Mouse (Mus musculus) heart, postnatal 0 days (tissue): ENCODE measurements around the gene Pipox. TPM values are rescaled to one million over a fixed set of nuclear protein-coding genes. Genes with fewer than 3 reads are reported as not detected.

Experiments
- ATAC-seq: fragments of 200-750 bp; cut with Nextera tagmentation; 2 replicates; pipeline ENCODE4 v1.8.0; 2017; ENCODE audit warnings: low read depth, moderate number of reproducible peaks, moderate library complexity; ENCODE audit not compliant: insufficient read depth
- DNase-seq: peaks from one replicate; pipeline ENCODE4 v3.0.0-alpha.2; 2016; ENCODE audit warnings: low spot score
- H3K27ac ChIP-seq: fragments of 300-500 bp; sonication (generic); 2 replicates; pipeline ENCODE4 v1.5.1; 2014; ENCODE audit warnings: low read depth, mild to moderate bottlenecking
- H3K27me3 ChIP-seq: fragments of 300-500 bp; sonication (generic); 2 replicates; pipeline ENCODE4 v1.6.1; 2014; ENCODE audit warnings: low read length, mixed read lengths; ENCODE audit not compliant: control insufficient read depth, insufficient read depth
- H3K36me3 ChIP-seq: fragments of 300-500 bp; sonication (generic); replicated peaks from 2 replicates; pipeline ENCODE4 v1.6.1; 2014; ENCODE audit warnings: low read length, mixed read lengths; ENCODE audit not compliant: control insufficient read depth, insufficient read depth
- H3K4me1 ChIP-seq: fragments of 300-500 bp; sonication (generic); 2 replicates; pipeline ENCODE4 v1.6.1; 2014; ENCODE audit warnings: antibody characterized with exemption; ENCODE audit not compliant: control insufficient read depth, insufficient read depth
- H3K4me2 ChIP-seq: fragments of 300-500 bp; sonication (generic); 2 replicates; pipeline ENCODE4 v1.6.1; 2014; ENCODE audit warnings: low read depth, mild to moderate bottlenecking, low read length, moderate library complexity
- H3K4me3 ChIP-seq: fragments of 300-500 bp; sonication (generic); 2 replicates; pipeline ENCODE4 v1.5.1; 2014; ENCODE audit warnings: low read depth, low read length
- H3K9ac ChIP-seq: fragments of 300-500 bp; sonication (generic); replicated peaks from 2 replicates; pipeline ENCODE4 v1.6.1; 2014; ENCODE audit warnings: low read depth, low read length, mixed read lengths
- H3K9me3 ChIP-seq: fragments of 300-500 bp; sonication (generic); replicated peaks from 2 replicates; pipeline ENCODE4 v1.6.1; 2016; ENCODE audit warnings: low read length; ENCODE audit not compliant: control insufficient read depth
- CTCF ChIP-seq: IDR thresholded peaks from 2 replicates; pipeline ENCODE4 v1.5.1; 2016; ENCODE audit warnings: antibody characterized with exemption, control low read depth, low read depth
- EP300 ChIP-seq: IDR thresholded peaks from 2 replicates; pipeline ENCODE4 v1.6.1; 2016; ENCODE audit warnings: antibody characterized with exemption, low read depth
- WGBS: fragments of 180-500 bp; shearing (Covaris S2); extraction: QIAGEN DNeasy Blood & Tissue Kit; methylation state at CpG from one replicate; pipeline ENCODE4 v1.1.7; 2014; 5-methylcytosine and 5-hydroxymethylcytosine counted together
- polyA plus RNA-seq: library from polyadenylated mRNA; unstranded; fragments of >200 nt; fragmentation: Nextera tagmentation; extraction: Ambion mirVana; gene quantifications from 2 replicates; pipeline ENCODE4 v1.2.1, GENCODE M21; 2015
- total RNA-seq: library from RNA; depleted of rRNA; stranded (reverse); fragments of >200 nt; gene quantifications from 2 replicates; pipeline ENCODE4 v1.2.3, GENCODE M21; 2014; ENCODE audit warnings: low replicate concordance

Gene Pipox
- total and polyA plus RNA-seq, 2 experiments from 2014 or later, result 2.4 to 2.6 TPM

- 36% methylated on average over 19 of the region's 19 CpGs for WGBS
- Histone ChIP-seq H3K9me3 (no peaks in the 10 kb centered on the region), H3K36me3 (no peaks in the 10 kb centered on the region), H3K27me3 (peaks cover 10% of the 10 kb centered on the region), H3K4me3 (no peak overlapping the region), H3K27ac (no peak overlapping the region), H3K4me2 (no peak overlapping the region), H3K4me1 (no peaks in the 10 kb centered on the region), H3K9ac (no peak overlapping the region)
- TF ChIP-seq CTCF, result no peak
- no peak for TF ChIP-seq EP300
- DNase-seq (no peak), ATAC-seq (no peak)
Observed at GRCm38 (mm10) chr11:77906097-77906687, 12.3 kb upstream of the Pipox start.

GRCm38 (mm10) chr11:77904707-77905106, 10.8 kb upstream of the Pipox start:
- no peaks in the 10 kb centered on the region for H3K36me3 ChIP-seq
- no peak overlapping the region for H3K4me3 ChIP-seq
- DNase-seq (no peak), ATAC-seq (no peak)
- no peaks in the 10 kb centered on the region for H3K9me3 ChIP-seq
- peaks cover 7% of the 10 kb centered on the region; the same call in 1 of the 2 replicates for H3K27me3 ChIP-seq
- no peaks in the 10 kb centered on the region for H3K4me1 ChIP-seq
- H3K4me2 ChIP-seq, result no peak overlapping the region
- 50% methylated on average over 1 of the region's 1 CpGs for WGBS
- TF ChIP-seq CTCF (no peak), EP300 (no peak)
- H3K9ac ChIP-seq, result no peak overlapping the region
- H3K27ac ChIP-seq, result no peak overlapping the region

- H3K36me3 ChIP-seq, result no peaks in the 10 kb centered on the region
- no peaks in the 10 kb centered on the region for H3K9me3 ChIP-seq
- H3K27ac ChIP-seq, result no peak overlapping the region
- H3K9ac ChIP-seq, result no peak overlapping the region
- WGBS, result 22% methylated on average over 3 of the region's 3 CpGs
- H3K27me3 ChIP-seq, result peaks cover 7% of the 10 kb centered on the region; the same call in 1 of the 2 replicates
- no peaks in the 10 kb centered on the region for H3K4me1 ChIP-seq
- H3K4me3 ChIP-seq, result no peak overlapping the region
- no peak for ATAC-seq
- DNase-seq, result no peak
- H3K4me2 ChIP-seq, result no peak overlapping the region
- TF ChIP-seq CTCF, result 0 out of 2 replicates have a peak, but pooled peaks have one; percentile 13
- no peak for TF ChIP-seq EP300
Observed at GRCm38 (mm10) chr11:77903761-77904160, 9.9 kb upstream of the Pipox start.

GRCm38 (mm10) chr11:77901775-77902355, 8.0 kb upstream of the Pipox start:
- TF ChIP-seq EP300 (no peak), CTCF (no peak)

GRCm38 (mm10) chr11:77901366-77901765, 7.5 kb upstream of the Pipox start:
- no peak for DNase-seq
- no peak overlapping the region for H3K27ac ChIP-seq

More at GRCm38 (mm10) chr11:77901775-77902355, 8.0 kb upstream of the Pipox start:
- no peak overlapping the region for H3K27ac ChIP-seq
- H3K27me3 ChIP-seq, result peaks cover 6% of the 10 kb centered on the region; the same call in 1 of the 2 replicates
- no peaks in the 10 kb centered on the region for H3K9me3 ChIP-seq
- no peak overlapping the region for H3K4me2 ChIP-seq
- H3K4me3 ChIP-seq, result no peak overlapping the region
- H3K4me1 ChIP-seq, result no peaks in the 10 kb centered on the region
- no peaks in the 10 kb centered on the region for H3K36me3 ChIP-seq
- no peak overlapping the region for H3K9ac ChIP-seq
- ATAC-seq (no peak), DNase-seq (no peak)
- 58% methylated on average over 8 of the region's 8 CpGs for WGBS

More at GRCm38 (mm10) chr11:77901366-77901765, 7.5 kb upstream of the Pipox start:
- no peak for ATAC-seq
- no peak overlapping the region for H3K9ac ChIP-seq
- H3K27me3 ChIP-seq, result peaks cover 4% of the 10 kb centered on the region; the same call in 1 of the 2 replicates
- no peaks in the 10 kb centered on the region for H3K9me3 ChIP-seq
- no peak overlapping the region for H3K4me3 ChIP-seq
- no peaks in the 10 kb centered on the region; the same call in 1 of the 2 replicates for H3K4me1 ChIP-seq
- no peak for TF ChIP-seq CTCF
- TF ChIP-seq EP300, result no peak
- no peaks in the 10 kb centered on the region for H3K36me3 ChIP-seq
- 68% methylated on average over 5 of the region's 5 CpGs for WGBS
- H3K4me2 ChIP-seq, result no peak overlapping the region
